Mouse (Mus musculus): Measurements from ENCODE around the gene Gnb4.
A peak's percentile ranks its signal among the peaks of the same experiment; 100 is the strongest.

The Gnb4 gene

GRCm38 (mm10) chr3:32616331-32617052 lies at the start of gene Gnb4:
Gnb4 (minus strand) TSS chr3:32616585.
- peak; percentile 42 to 50 for DNase-seq (ENCODE audit: low spot score in 2 of 2)

DNA sequence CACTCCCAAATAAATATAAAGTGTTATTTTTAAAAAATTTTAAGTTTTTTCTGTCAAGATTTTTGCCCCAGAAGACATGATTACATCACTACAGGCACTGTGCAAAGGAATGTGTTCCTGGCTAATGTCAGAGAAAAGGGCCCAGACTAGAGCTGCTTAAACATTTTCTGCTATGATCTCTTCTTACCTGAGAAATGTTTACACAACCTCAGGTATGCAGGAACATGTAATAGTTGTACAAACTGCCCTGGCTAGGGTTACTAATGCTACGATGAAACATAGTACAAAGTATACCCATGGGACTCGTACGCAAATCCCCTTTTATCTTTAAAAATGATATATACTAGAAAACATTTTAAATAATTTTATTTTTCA lies 45.2 kb upstream of the Gnb4 start:
- DNase-seq (ENCODE audit: low spot score in 2 of 2): no peak

- DNase-seq (ENCODE audit: low spot score in 2 of 2): no peak
Measured at GRCm38 (mm10) chr3:32660831-32661555, 44.6 kb upstream of the Gnb4 start.

DNA sequence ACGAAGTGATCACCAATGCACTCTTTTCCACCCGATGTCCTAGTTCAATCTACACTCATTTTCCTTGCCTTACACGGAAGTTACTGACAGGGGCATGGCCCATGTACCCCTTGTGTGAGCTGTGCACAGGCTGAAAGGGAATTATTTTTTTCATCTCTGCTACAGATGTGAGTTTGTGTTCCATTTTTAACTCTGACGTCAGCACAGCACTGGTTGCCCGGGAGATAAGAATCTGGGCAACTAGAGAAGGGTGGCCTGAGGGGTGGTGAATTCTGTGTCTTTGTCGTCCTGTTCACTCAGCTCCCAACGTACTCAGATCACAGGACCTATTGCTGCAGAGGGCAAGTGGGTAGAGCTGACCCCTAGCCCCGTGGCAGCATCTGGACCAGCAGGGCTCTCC lies 43.9 kb upstream of the Gnb4 start:
- no peak for DNase-seq (ENCODE audit: low spot score in 2 of 2)

GRCm38 (mm10) chr3:32659506-32659905 lies 43.1 kb upstream of the Gnb4 start:
- no peak for DNase-seq (ENCODE audit: low spot score in 2 of 2)

DNA sequence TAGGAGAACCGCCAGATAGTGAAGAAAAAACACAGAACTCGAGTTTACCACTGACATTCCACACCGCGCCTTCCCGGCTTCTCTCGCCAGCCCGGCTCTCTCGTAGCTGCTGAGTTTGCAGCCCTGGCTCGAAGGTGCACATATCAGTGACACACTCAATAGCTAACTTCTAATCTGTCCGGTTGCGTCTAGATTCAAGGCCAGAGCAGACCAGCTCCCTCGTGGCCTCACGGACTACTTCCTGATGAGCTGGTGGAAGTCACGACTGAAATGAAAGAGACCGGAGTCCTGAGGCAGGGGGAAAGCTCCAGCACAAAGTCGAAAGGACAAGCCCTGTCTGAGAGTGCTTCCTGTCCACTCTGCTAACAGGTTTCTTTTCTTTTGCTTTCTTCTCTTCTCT lies 42.4 kb upstream of the Gnb4 start:
- DNase-seq (ENCODE audit: low spot score in 2 of 2): no peak

- DNase-seq (ENCODE audit: low spot score in 2 of 2): no peak
Measured at GRCm38 (mm10) chr3:32658401-32658800, 42.0 kb upstream of the Gnb4 start.

DNA sequence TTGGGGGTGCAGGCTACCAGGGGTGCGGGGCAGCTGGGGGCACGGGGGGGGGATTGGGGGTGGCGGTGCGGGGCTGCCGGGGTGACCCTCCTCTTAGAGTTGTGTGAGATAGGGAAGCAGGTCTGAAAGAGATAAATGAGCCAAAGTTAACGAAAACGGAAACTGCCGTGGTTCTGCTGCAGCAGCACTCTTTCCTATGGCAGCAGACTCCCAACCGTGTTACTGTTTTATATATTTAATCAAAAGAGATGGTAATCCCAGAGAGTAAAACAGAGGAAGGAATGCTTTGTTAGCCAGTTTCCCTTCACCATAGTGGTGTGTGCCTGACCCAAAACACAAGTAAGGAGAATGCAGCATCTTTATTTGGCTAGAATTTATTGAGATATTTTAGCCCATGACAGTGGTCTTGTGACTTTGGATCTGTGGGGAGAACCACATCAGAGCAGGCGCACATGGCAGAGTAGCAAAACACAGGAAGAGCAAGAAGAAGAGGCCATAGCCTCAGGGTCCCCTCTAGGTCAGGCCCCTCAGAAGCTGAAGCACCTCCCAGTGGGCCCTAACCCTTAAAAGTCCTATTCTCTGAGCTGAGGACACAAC lies 40.1 kb upstream of the Gnb4 start:
- no peak for DNase-seq (ENCODE audit: low spot score in 2 of 2)

- no peak for DNase-seq (ENCODE audit: low spot score in 2 of 2)
Measured at GRCm38 (mm10) chr3:32655994-32656393, 39.6 kb upstream of the Gnb4 start.

DNA sequence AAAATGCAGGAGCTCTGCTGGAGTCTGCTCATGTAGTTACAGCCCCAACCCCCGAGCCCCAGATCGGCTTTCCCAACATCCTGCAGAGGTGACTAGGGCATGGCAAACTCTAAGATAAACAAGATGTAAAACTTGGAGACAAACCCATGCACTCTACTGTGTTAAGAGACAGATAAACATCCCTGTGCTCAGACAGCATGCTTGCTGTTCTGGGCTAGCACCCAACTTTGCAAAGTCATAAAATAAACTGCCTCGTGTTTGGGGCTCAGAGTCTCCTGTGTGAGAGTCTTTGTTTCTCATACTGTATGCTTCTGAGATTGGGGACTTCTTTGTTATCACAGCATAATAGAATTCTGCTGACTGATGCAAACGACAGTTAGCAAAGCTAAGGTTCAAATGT lies 36.4 kb upstream of the Gnb4 start:
- no peak for DNase-seq (ENCODE audit: low spot score in 2 of 2)

DNA sequence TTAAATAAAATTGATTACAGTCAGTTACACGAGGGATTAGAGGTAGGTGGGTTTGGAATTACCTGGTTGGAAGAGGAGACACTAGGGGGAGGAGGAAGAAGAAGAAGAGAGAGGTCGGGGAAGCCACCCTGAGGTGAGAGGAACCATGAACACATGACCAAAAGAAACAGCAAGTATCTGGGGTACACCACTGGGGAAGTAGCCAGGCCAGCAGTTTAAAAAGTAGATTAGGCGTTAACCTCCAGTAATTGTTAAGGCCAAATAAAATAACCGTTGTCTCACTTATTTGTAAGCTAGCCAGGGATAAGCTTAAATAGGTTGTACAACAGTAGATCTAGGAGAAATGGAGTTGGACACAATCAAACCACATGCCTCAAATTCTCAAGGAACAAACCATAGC lies 32.9 kb upstream of the Gnb4 start:
- DNase-seq (ENCODE audit: low spot score in 2 of 2): no peak

DNA sequence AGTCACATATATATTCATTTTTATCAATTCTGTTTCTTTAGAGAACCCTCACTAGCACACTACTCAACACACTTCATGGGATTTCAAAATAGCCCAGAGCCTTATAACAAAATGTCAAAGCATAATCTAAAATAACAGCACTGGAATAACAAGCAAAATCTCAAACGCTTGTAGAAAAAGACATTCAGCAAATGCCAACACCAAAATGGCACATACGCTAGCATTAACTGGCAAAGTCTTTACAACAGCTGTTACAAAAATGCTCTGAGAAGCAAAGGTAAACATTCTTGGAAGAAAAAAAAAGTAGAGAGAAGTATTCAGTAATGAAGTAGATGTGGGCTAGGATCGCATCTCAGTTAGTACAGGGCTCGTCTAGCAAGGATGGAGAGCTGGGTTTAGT lies 30.5 kb upstream of the Gnb4 start:
- no peak for DNase-seq (ENCODE audit: low spot score in 2 of 2)

DNA sequence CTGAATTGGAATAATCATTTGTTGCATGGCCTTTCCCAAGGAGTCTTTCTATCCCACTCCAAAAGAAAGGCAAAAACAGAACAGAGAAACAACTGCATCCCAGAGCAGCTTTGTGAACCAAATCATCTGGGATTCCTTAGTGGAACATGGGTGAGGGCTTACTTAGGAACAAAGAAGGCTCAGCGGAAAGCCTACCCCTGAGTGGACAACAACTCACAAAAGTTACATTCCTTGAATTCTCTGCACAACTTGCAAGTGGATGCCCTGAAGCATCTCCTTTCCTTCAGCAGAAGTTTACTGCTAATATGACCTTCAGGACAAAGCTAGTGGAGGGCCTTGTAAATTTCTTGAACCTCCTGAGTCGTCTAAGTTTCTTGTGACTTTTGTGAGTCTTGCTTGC lies 28.4 kb upstream of the Gnb4 start:
- DNase-seq (ENCODE audit: low spot score in 2 of 2): no peak

GRCm38 (mm10) chr3:32642116-32642515 lies 25.7 kb upstream of the Gnb4 start:
- DNase-seq (ENCODE audit: low spot score in 2 of 2): no peak

GRCm38 (mm10) chr3:32638240-32638639 lies 21.9 kb upstream of the Gnb4 start:
- no peak for DNase-seq (ENCODE audit: low spot score in 2 of 2)

DNA sequence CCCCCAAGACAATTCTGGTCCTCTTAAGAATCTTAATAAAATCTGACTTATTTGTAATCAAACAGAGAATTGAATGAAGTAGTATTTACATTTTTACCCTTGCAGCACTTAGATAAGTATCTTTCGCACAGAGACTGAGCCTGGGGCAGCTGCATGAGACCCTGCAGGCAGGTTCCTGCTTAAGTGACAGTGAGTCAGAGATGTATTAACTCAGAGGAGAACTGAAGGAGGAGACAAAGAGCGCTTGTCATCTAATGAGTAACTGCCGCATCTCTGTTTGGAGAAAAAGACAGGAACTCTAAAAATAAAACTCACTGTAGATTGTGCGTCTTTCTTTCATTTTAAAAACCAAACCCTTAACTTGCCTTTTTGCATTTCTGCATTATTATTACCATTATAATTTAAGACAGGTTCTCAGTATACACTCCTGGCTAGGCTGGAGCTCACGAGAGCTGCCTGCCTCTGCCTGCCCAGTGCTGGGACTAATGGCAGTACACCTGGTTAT lies 16.4 kb upstream of the Gnb4 start:
- DNase-seq (ENCODE audit: low spot score in 2 of 2): no peak

DNA sequence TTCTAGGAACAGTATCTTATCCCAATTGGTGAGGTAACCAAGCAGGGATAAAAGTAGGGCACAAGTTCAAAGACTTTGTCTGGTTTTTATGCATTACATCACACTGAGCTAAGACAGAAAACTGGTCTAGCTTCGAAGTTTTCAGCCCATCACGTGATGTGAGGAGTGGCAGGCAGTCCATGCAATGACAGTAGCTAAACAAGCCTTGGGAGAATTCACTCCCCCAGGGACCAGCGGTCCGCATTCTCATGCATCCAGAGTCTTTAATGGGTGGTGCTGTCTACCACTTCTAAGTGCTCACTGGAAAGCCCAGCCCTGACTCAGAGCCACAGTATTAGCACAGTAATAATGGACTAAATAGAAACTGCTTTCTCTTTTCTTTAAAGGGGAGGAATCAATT lies 13.8 kb upstream of the Gnb4 start:
- no peak for DNase-seq (ENCODE audit: low spot score in 2 of 2)

DNA sequence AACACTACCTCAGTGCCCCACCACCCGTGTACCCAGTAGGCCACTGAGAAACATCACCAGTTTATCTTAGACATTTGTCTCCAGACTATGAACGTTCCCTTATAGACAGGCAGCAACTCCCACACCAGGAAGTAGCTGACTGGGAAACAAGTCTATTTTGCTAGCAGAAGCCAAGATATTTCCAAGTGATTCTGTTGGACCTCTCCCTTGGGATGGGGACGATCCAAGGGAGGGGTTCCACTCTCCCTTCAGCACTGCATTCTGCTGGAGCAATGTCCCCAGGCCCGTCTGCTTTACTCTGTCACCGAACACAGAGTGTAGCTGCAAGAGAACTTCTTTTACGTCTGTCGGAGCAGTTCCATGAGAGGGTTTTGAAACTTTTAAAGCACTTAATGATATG lies 11.8 kb upstream of the Gnb4 start:
- no peak for DNase-seq (ENCODE audit: low spot score in 2 of 2)

GRCm38 (mm10) chr3:32622106-32622505 lies 5.7 kb upstream of the Gnb4 start:
- DNase-seq (ENCODE audit: low spot score in 2 of 2): no peak

GRCm38 (mm10) chr3:32621658-32622057 lies 5.3 kb upstream of the Gnb4 start:
- DNase-seq (ENCODE audit: low spot score in 2 of 2): no peak

- no peak for DNase-seq (ENCODE audit: low spot score in 2 of 2)
Measured at GRCm38 (mm10) chr3:32617053-32617642, 763 bp upstream of the Gnb4 start.

DNA sequence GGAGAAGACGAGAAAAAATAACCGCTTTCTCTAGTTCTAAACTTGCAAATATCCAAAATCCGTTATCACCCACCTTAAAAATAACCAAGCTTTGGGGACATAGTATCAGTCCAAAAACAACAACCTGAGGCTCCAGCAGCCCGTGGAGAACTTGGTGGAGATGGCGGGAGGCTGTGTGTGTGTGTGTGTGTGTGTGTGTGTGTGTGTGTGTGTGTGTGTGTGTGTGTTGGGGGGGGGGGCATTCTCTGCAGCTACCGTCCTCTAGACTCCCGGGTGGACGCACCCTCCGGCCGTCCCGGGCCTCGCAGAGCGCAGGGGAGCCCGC lies 417 bp downstream of the Gnb4 start:
- DNase-seq (ENCODE audit: low spot score in 2 of 2): no peak

DNA sequence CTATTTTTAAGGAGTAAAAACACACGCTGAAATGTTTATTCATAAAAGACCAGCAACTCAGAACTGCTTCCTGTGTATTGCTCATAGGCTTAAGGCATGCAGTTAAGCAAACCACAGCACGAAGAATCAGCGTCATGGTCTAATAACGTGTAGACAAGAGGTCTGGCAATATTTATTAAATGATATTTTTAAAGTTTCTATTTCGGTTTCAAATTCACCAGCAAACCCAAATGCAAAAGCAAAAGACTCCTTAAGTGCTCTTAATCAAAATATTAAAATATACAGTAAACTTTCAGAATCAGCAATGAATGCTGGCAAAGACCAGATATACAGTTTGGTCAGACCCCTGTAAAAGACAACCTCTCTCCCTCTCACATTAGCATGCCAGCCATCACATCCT lies 1.0 kb downstream of the Gnb4 start:
- no peak for DNase-seq (ENCODE audit: low spot score in 2 of 2)

Measured in spleen, postnatal 36 days (tissue).